Mouse (Mus musculus) kidney, embryonic 16.5 days (tissue): ENCODE data around the gene Hscb. TPM values are rescaled to one million over a fixed set of nuclear protein-coding genes. Genes with fewer than 3 reads are reported as not detected.
"Not testable (repeated sequence)": the region's sequence is repeated elsewhere in the genome, so short reads cannot be mapped to it uniquely, and the experiment has no call there.

Experiments used
- ATAC-seq: fragments of 200-750 bp; cut with Nextera tagmentation; 2 replicates; pipeline ENCODE4 v1.8.0; 2017; ENCODE audit warnings: moderate TSS enrichment; ENCODE audit not compliant: low FRiP score, low TSS enrichment
- H3K27ac ChIP-seq: fragments of 300-500 bp; sonication (generic); 2 replicates; pipeline ENCODE4 v1.5.1; 2014; ENCODE audit warnings: low read length
- H3K27me3 ChIP-seq: fragments of 300-500 bp; sonication (generic); 2 replicates; pipeline ENCODE4 v1.6.1; 2014; ENCODE audit warnings: low read length, control low read depth, mixed read lengths; ENCODE audit not compliant: insufficient read depth
- H3K36me3 ChIP-seq: fragments of 300-500 bp; sonication (generic); 2 replicates; pipeline ENCODE4 v1.6.1; 2014; ENCODE audit warnings: low read length, control low read depth, mixed read lengths; ENCODE audit not compliant: insufficient read depth
- H3K4me1 ChIP-seq: fragments of 300-500 bp; sonication (generic); 2 replicates; pipeline ENCODE4 v1.6.1; 2014; ENCODE audit warnings: low read length, control low read depth, mixed read lengths; ENCODE audit not compliant: insufficient read depth
- H3K4me2 ChIP-seq: fragments of 300-500 bp; sonication (generic); replicated peaks from 2 replicates; pipeline ENCODE4 v1.6.1; 2014; ENCODE audit warnings: low read depth, low read length
- H3K4me3 ChIP-seq: fragments of 300-500 bp; sonication (generic); 2 replicates; pipeline ENCODE4 v1.5.1; 2014; ENCODE audit warnings: mild to moderate bottlenecking, low read length
- H3K9ac ChIP-seq: fragments of 300-500 bp; sonication (generic); replicated peaks from 2 replicates; pipeline ENCODE4 v1.6.1; 2014; ENCODE audit warnings: low read length
- H3K9me3 ChIP-seq: fragments of 300-500 bp; sonication (generic); 2 replicates; pipeline ENCODE4 v1.6.1; 2016; ENCODE audit warnings: low read length, control low read depth
- WGBS: fragments of 180-500 bp; shearing (Covaris S2); extraction: QIAGEN DNeasy Blood & Tissue Kit; methylation state at CpG from one replicate; pipeline ENCODE4 v1.1.7; 2014; 5-methylcytosine and 5-hydroxymethylcytosine counted together
- polyA plus RNA-seq: library from polyadenylated mRNA; unstranded; fragments of >200 nt; fragmentation: Nextera tagmentation; extraction: Ambion mirVana; gene quantifications from 2 replicates; pipeline ENCODE4 v1.2.1, GENCODE M21; 2015

The Hscb gene
- polyA plus RNA-seq = 32.1 and 35.3 TPM in 2 replicates

DNA sequence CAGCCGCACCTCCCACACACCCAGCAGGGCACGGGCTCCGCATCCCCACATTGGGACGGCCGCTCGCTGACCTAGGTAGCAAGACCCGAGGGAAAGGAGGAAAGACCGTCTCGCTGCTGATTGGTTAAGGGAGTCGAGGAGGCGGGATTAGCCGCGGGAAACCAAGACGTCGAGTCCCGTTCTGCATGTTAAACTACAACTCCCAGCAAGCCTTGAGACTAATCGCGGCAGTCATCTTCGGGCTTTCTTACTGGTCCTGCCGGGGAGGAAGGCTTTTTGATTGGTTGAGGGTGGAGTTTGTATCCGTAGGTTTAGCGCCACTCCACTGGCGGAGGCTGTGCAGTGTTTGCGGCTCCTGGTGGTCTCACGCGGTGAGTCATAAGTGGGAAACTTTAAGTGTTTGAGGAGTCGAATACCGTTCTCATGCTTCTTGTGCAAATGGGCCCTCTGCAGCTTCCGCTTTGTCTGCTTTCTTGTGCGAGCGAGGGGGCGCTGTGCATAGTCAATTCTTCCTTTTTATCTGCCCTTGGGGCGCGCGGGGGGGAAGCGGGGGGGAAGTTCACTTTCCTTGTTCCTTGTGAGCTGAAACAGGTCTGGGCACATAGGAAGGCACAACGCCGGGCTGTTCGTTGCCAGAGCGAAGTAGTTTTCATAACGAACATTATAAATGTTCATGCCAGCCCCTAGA is at the start of gene Hscb, which contains the start of gene Chek2:
Hscb (minus strand) TSS at position 100 of the 688 bp plus-strand sequence.
Chek2 (plus strand) TSS at position 302 of the 688 bp plus-strand sequence.
- Histone ChIP-seq H3K9me3 (no peaks in the 10 kb centered on the region), H3K27ac (peak within 1 kb of the TSS; percentile 89), H3K27me3 (no peaks in the 10 kb centered on the region), H3K4me2 (peak within 1 kb of the TSS; percentile 76), H3K4me3 (peak within 1 kb of the TSS; percentile 73), H3K4me1 (peaks cover 10% of the 10 kb centered on the region; the same call in 1 of the 2 replicates), H3K9ac (peak within 1 kb of the TSS; percentile 81), H3K36me3 (peaks cover 3% of the 10 kb centered on the region; the same call in 1 of the 2 replicates)
- WGBS = under 1% methylated on average over 41 of the region's 41 CpGs
- peak; percentile 98 for ATAC-seq

- H3K27ac ChIP-seq = no peak overlapping the region
- H3K9me3 ChIP-seq = no peaks in the 10 kb centered on the region
- no peak for ATAC-seq
- 89% methylated on average over 4 of the region's 4 CpGs for WGBS
- no peak overlapping the region for H3K9ac ChIP-seq
- no peak overlapping the region for H3K4me2 ChIP-seq
- H3K4me1 ChIP-seq = no peaks in the 10 kb centered on the region
- peaks cover 6% of the 10 kb centered on the region; the same call in 1 of the 2 replicates for H3K36me3 ChIP-seq
- H3K4me3 ChIP-seq = no peak overlapping the region
- no peaks in the 10 kb centered on the region for H3K27me3 ChIP-seq
Observed at GRCm38 (mm10) chr5:110888596-110888995, 49.0 kb upstream of the Hscb start.

GRCm38 (mm10) chr5:110879584-110880374 is 40.2 kb upstream of the Hscb start, which contains the start of gene Ttc28:
TSS of gene Ttc28 (plus strand) at chr5:110879803.
- WGBS = under 1% methylated on average over 93 of the region's 101 CpGs
- Histone ChIP-seq H3K4me3 (peak within 1 kb of the TSS; percentile 84), H3K27me3 (no peaks in the 10 kb centered on the region), H3K27ac (peak within 1 kb of the TSS; percentile 65; the same call in 1 of the 2 replicates), H3K36me3 (0 out of 2 replicates have a peak, but pooled peaks cover 3% of the 10 kb centered on the region), H3K4me1 (peaks cover 7% of the 10 kb centered on the region), H3K4me2 (peak within 1 kb of the TSS; percentile 92), H3K9ac (peak within 1 kb of the TSS; percentile 88), H3K9me3 (no peaks in the 10 kb centered on the region)
- ATAC-seq = peak; percentile 93

DNA sequence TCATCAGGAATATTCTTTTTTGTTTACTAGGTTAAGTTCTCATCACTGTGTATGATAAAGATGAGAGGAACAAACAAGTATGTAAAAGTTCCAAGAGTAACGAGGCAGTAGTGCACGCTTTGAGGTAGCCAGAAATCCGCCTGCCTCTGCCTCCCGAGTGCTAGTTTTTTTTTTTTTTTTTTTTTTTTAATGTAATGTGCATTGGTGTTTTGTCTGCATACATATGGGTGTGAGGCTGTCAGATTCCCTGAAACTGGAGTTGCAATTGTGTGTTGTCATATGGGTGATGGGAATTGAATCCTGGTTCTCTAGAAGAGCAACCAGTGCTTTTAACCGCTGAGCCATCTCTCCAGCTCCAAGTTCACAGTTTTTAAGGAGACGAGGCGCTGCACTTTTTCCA is 39.5 kb upstream of the Hscb start:
- Histone ChIP-seq H3K27ac (peak overlapping the region; percentile 65; the same call in 1 of the 2 replicates), H3K4me1 (peaks cover 7% of the 10 kb centered on the region), H3K9ac (peak overlapping the region; percentile 88), H3K27me3 (no peaks in the 10 kb centered on the region), H3K4me3 (peak overlapping the region; percentile 84), H3K4me2 (peak overlapping the region; percentile 92), H3K9me3 (no peaks in the 10 kb centered on the region), H3K36me3 (0 out of 2 replicates have a peak, but pooled peaks cover 3% of the 10 kb centered on the region)
- WGBS = 61% methylated on average over 7 of the region's 7 CpGs
- no peak for ATAC-seq

GRCm38 (mm10) chr5:110878526-110878925 is 38.9 kb upstream of the Hscb start:
- not testable (repeated sequence) for H3K9me3 ChIP-seq, ATAC-seq, H3K36me3 ChIP-seq, H3K27ac ChIP-seq, H3K9ac ChIP-seq, H3K4me1 ChIP-seq, H3K4me2 ChIP-seq, H3K4me3 ChIP-seq, H3K27me3 ChIP-seq
- 90% methylated on average over 1 of the region's 1 CpGs for WGBS

DNA sequence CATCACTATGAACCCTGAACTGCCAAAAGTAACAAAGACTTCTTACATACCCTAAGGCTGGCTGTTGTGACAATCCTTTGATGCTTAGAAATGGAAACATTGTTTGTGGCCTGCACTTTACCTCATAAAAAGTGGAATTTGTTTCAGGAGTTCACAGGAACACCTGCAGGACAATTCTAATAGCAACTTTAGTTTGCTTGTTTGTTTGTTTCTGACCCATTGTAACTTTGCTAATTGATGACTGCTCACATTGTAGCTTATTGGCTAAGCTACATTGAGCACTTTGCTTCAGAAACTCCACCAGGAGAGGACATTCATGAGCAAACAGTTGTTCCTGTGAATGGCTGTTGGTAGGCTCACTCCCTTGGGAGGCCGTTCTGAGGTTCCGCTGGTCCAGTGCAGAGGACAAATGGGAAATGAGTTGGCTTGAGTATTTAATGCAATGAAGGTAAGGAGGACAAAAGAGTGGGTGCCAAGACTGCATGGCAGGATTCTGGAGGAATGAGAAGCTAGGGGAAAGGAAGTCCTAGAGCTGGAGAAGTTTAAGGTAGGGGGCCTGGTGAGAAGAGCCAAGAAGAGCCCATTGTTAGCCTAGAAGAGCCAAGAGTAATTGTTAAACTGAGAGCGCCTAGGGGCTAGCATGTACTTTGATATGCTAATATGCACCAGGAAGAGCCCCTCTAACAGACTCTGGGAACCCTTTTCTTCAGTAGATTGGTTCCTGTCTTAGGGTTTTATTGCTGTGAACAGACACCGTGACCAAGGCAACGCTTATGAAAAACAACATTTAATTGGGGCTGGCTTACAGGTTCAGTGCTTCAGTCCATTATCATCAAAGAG is 38.3 kb upstream of the Hscb start:
- ATAC-seq = no peak
- Histone ChIP-seq H3K9ac (no peak overlapping the region), H3K9me3 (no peaks in the 10 kb centered on the region), H3K27ac (no peak overlapping the region), H3K36me3 (0 out of 2 replicates have a peak, but pooled peaks cover 7% of the 10 kb centered on the region), H3K4me3 (no peak overlapping the region), H3K27me3 (no peaks in the 10 kb centered on the region), H3K4me2 (no peak overlapping the region), H3K4me1 (peaks cover 7% of the 10 kb centered on the region)
- WGBS = 58% methylated on average over 5 of the region's 5 CpGs

- H3K4me2 ChIP-seq = no peak overlapping the region
- peaks cover 13% of the 10 kb centered on the region; the same call in 1 of the 2 replicates for H3K36me3 ChIP-seq
- no peak overlapping the region for H3K27ac ChIP-seq
- H3K9ac ChIP-seq = no peak overlapping the region
- H3K27me3 ChIP-seq = no peaks in the 10 kb centered on the region
- ATAC-seq = peak; percentile 20; the same call in 1 of the 2 replicates
- H3K4me3 ChIP-seq = no peak overlapping the region
- WGBS = 78% methylated on average over 1 of the region's 1 CpGs
- no peaks in the 10 kb centered on the region for H3K9me3 ChIP-seq
- peaks cover 3% of the 10 kb centered on the region; the same call in 1 of the 2 replicates for H3K4me1 ChIP-seq
Observed at GRCm38 (mm10) chr5:110875286-110875685, 35.7 kb upstream of the Hscb start.

- Histone ChIP-seq H3K9me3 (no peaks in the 10 kb centered on the region), H3K36me3 (peaks cover 17% of the 10 kb centered on the region; the same call in 1 of the 2 replicates), H3K27me3 (no peaks in the 10 kb centered on the region), H3K9ac (no peak overlapping the region), H3K4me2 (no peak overlapping the region), H3K4me3 (no peak overlapping the region), H3K4me1 (no peaks in the 10 kb centered on the region), H3K27ac (no peak overlapping the region)
- ATAC-seq = no peak
Observed at GRCm38 (mm10) chr5:110874711-110875110, 35.1 kb upstream of the Hscb start.

DNA sequence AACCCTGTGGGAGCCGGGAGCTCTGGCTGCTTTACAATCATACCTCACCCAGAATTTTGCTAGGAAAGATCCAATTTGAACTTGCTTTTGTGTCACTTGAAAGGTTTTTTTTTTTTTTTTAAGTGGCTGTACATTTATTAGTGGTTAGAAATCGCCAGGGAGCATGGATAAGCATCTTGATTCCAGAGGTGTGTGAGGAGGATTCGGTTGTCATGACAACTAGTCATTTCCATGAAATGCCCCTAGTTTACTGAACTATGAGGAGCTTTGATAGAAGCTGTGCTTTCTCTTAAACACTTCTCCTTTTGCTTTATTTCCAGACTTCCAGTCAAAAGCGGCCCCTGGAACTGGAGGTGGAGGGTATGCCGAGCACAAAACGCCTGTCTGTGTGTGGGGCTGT is 33.6 kb upstream of the Hscb start:
- H3K27me3 ChIP-seq = no peaks in the 10 kb centered on the region
- ATAC-seq = no peak
- H3K4me3 ChIP-seq = no peak overlapping the region
- H3K4me1 ChIP-seq = peaks cover 1% of the 10 kb centered on the region; the same call in 1 of the 2 replicates
- H3K27ac ChIP-seq = no peak overlapping the region
- H3K9ac ChIP-seq = no peak overlapping the region
- 87% methylated on average over 6 of the region's 6 CpGs for WGBS
- no peaks in the 10 kb centered on the region for H3K9me3 ChIP-seq
- H3K4me2 ChIP-seq = no peak overlapping the region
- H3K36me3 ChIP-seq = peaks cover 17% of the 10 kb centered on the region; the same call in 1 of the 2 replicates
